Mouse (Mus musculus) myocyte (in vitro differentiated cells): ENCODE measurements around the gene Zfyve26. TPM values are rescaled to one million over a fixed set of nuclear protein-coding genes. Genes with fewer than 3 reads are reported as not detected.

Experiments used
- H3K27me3 ChIP-seq: one replicate; pipeline ENCODE4 v1.6.1; 2011; ENCODE audit not compliant: control insufficient read depth, insufficient read depth, insufficient read length
- H3K36me3 ChIP-seq: one replicate; pipeline ENCODE4 v1.6.1; 2011; ENCODE audit not compliant: control insufficient read depth, insufficient read depth
- H3K4me2 ChIP-seq: one replicate; pipeline ENCODE4 v1.6.1; 2011; ENCODE audit warnings: low read depth, control low read depth
- H3K4me3 ChIP-seq: one replicate; pipeline ENCODE4 v1.5.1; 2011; ENCODE audit warnings: mild to moderate bottlenecking, control low read depth, moderate library complexity
- H3K79me2 ChIP-seq: one replicate; pipeline ENCODE4 v1.6.1; 2011; ENCODE audit not compliant: control insufficient read depth, insufficient read depth
- H3ac ChIP-seq: one replicate; pipeline ENCODE4 v1.6.1; 2011; ENCODE audit not compliant: control insufficient read depth, insufficient read length
- CEBPB ChIP-seq: IDR thresholded peaks from 2 replicates; pipeline ENCODE4 v1.6.1; 2011; ENCODE audit warnings: mild to moderate bottlenecking, moderate library complexity; ENCODE audit not compliant: poor library complexity, insufficient read depth, severe bottlenecking
- E2F4 ChIP-seq: IDR thresholded peaks from one replicate; pipeline ENCODE4 v1.6.1; 2011; ENCODE audit warnings: mild to moderate bottlenecking, control low read depth, moderate library complexity; ENCODE audit not compliant: insufficient read depth
- MAX ChIP-seq: IDR thresholded peaks from one replicate; pipeline ENCODE4 v1.6.1; 2011; ENCODE audit warnings: low read depth, mild to moderate bottlenecking, control low read depth
- MYOD1 ChIP-seq, 3 experiments: IDR thresholded peaks; one replicate each; pipeline ENCODE4 v1.6.1; 2011; ENCODE audit warnings: control low read depth in 2 of 3, low read depth in 2 of 3, mild to moderate bottlenecking in 2 of 3, moderate library complexity in 1 of 3; ENCODE audit not compliant: insufficient read length in 2 of 3, control insufficient read depth in 1 of 3
- MYOG ChIP-seq, 3 experiments: IDR thresholded peaks; one replicate each; pipeline ENCODE4 v1.6.1; 2011; ENCODE audit warnings: control low read depth in 2 of 3, low read depth in 2 of 3, mild to moderate bottlenecking in 2 of 3; ENCODE audit not compliant: insufficient read length in 2 of 3, control insufficient read depth in 1 of 3, insufficient read depth in 1 of 3
- POLR2A ChIP-seq: IDR thresholded peaks from one replicate; pipeline ENCODE4 v1.6.1; 2011; ENCODE audit warnings: low read depth, mild to moderate bottlenecking, control low read depth, moderate library complexity; ENCODE audit not compliant: insufficient read length
- POLR2AphosphoS2 ChIP-seq: IDR thresholded peaks from one replicate; pipeline ENCODE4 v1.6.1; 2011; ENCODE audit warnings: low read depth, control low read depth; ENCODE audit not compliant: insufficient read length
- REST ChIP-seq: IDR thresholded peaks from one replicate; pipeline ENCODE4 v1.6.1; 2011; ENCODE audit warnings: mild to moderate bottlenecking, control low read depth, moderate library complexity; ENCODE audit not compliant: insufficient read depth, insufficient read length
- SRF ChIP-seq: IDR thresholded peaks from one replicate; pipeline ENCODE4 v1.6.1; 2011; ENCODE audit warnings: low read depth; ENCODE audit not compliant: control insufficient read depth, insufficient read length
- TCF12 ChIP-seq: IDR thresholded peaks from one replicate; pipeline ENCODE4 v1.6.1; 2011; ENCODE audit warnings: mild to moderate bottlenecking, control low read depth; ENCODE audit not compliant: poor library complexity, insufficient read depth, severe bottlenecking
- TCF3 ChIP-seq: IDR thresholded peaks from one replicate; pipeline ENCODE4 v1.6.1; 2011; ENCODE audit warnings: low read depth, control low read depth; ENCODE audit not compliant: insufficient read length
- USF1 ChIP-seq: IDR thresholded peaks from one replicate; pipeline ENCODE4 v1.6.1; 2011; ENCODE audit warnings: low read depth, mild to moderate bottlenecking, control low read depth, moderate library complexity
- polyA plus RNA-seq: library from polyadenylated mRNA; unstranded; fragments of >200 nt; fragmentation: generic; extraction: Trizol; gene quantifications from one replicate; pipeline ENCODE4 v1.2.1, GENCODE M21; 2012; ENCODE audit warnings: missing spikeins

Gene Zfyve26
- 9.9 TPM for polyA plus RNA-seq

- Histone ChIP-seq H3K4me3 (peak within 1 kb of the TSS; percentile 46), H3K79me2 (no peaks in the 10 kb centered on the region), H3K4me2 (peak within 1 kb of the TSS; percentile 100), H3K36me3 (peaks cover 10% of the 10 kb centered on the region), H3K27me3 (no peaks in the 10 kb centered on the region), H3ac (no peak within 1 kb of the TSS)
- TF ChIP-seq CEBPB (0 out of 2 replicates have a peak, but pooled peaks have one; percentile 41), SRF (no peak), POLR2A (peak; percentile 62), MYOG (IDR thresholded peaks at IDR 0.05; ENCODE audit: control insufficient read depth in 1 of 3, insufficient read depth in 1 of 3, insufficient read length in 2 of 3, low read depth in 2 of 3) (peak in 1 of 3 experiments; percentile 11), USF1 (peak; percentile 100), MAX (no peak)
Measured at GRCm38 (mm10) chr12:79296126-79296816, at the start of gene Zfyve26. Zfyve26 (minus strand) TSS chr12:79296304.

GRCm38 (mm10) chr12:79341291-79341845 lies 45.3 kb upstream of the Zfyve26 start:
- no peak for TF ChIP-seq E2F4
- no peaks in the 10 kb centered on the region for H3K27me3 ChIP-seq
- no peak overlapping the region for H3K4me3 ChIP-seq
- H3K36me3 ChIP-seq: no peaks in the 10 kb centered on the region
- no peak overlapping the region for H3K4me2 ChIP-seq
- H3K79me2 ChIP-seq: no peaks in the 10 kb centered on the region
- H3ac ChIP-seq: no peak overlapping the region

- no peak overlapping the region for H3K4me2 ChIP-seq
- no peaks in the 10 kb centered on the region for H3K27me3 ChIP-seq
- no peak overlapping the region for H3ac ChIP-seq
- H3K79me2 ChIP-seq: no peaks in the 10 kb centered on the region
- TF ChIP-seq USF1 (no peak), E2F4 (no peak), TCF3 (no peak)
- H3K4me3 ChIP-seq: no peak overlapping the region
- H3K36me3 ChIP-seq: no peaks in the 10 kb centered on the region
Measured at GRCm38 (mm10) chr12:79340513-79340912, 44.4 kb upstream of the Zfyve26 start.

- H3K27me3 ChIP-seq: no peaks in the 10 kb centered on the region
- no peaks in the 10 kb centered on the region for H3K79me2 ChIP-seq
- TF ChIP-seq USF1 (no peak), REST (no peak)
- H3K36me3 ChIP-seq: no peaks in the 10 kb centered on the region
- no peak overlapping the region for H3ac ChIP-seq
- H3K4me2 ChIP-seq: no peak overlapping the region
- no peak overlapping the region for H3K4me3 ChIP-seq
Measured at GRCm38 (mm10) chr12:79338791-79339190, 42.7 kb upstream of the Zfyve26 start.

GRCm38 (mm10) chr12:79331722-79332121 lies 35.6 kb upstream of the Zfyve26 start:
- Histone ChIP-seq H3K4me3 (no peak overlapping the region), H3K27me3 (no peaks in the 10 kb centered on the region), H3K79me2 (no peaks in the 10 kb centered on the region), H3ac (no peak overlapping the region), H3K4me2 (no peak overlapping the region), H3K36me3 (no peaks in the 10 kb centered on the region)
- TF ChIP-seq POLR2A (no peak), E2F4 (no peak), TCF3 (no peak), MYOD1 (IDR thresholded peaks at IDR 0.05; ENCODE audit: control insufficient read depth in 1 of 3, insufficient read length in 2 of 3, low read depth in 2 of 3) (no peak), TCF12 (no peak), MYOG (IDR thresholded peaks at IDR 0.05; ENCODE audit: control insufficient read depth in 1 of 3, insufficient read depth in 1 of 3, insufficient read length in 2 of 3, low read depth in 2 of 3) (no peak), CEBPB (no peak), SRF (no peak), USF1 (no peak)

GRCm38 (mm10) chr12:79330571-79330970 lies 34.5 kb upstream of the Zfyve26 start:
- H3ac ChIP-seq: no peak overlapping the region
- H3K4me2 ChIP-seq: no peak overlapping the region
- H3K36me3 ChIP-seq: no peaks in the 10 kb centered on the region
- TF ChIP-seq CEBPB: no peak
- TF ChIP-seq SRF: no peak
- no peak for TF ChIP-seq MYOD1 (IDR thresholded peaks at IDR 0.05; ENCODE audit: control insufficient read depth in 1 of 3, insufficient read length in 2 of 3, low read depth in 2 of 3)
- no peak for TF ChIP-seq MYOG (IDR thresholded peaks at IDR 0.05; ENCODE audit: control insufficient read depth in 1 of 3, insufficient read depth in 1 of 3, insufficient read length in 2 of 3, low read depth in 2 of 3)
- no peak for TF ChIP-seq E2F4
- no peak for TF ChIP-seq POLR2AphosphoS2
- TF ChIP-seq USF1: no peak
- no peak for TF ChIP-seq REST
- TF ChIP-seq POLR2A: no peak
- no peak for TF ChIP-seq MAX
- no peak for TF ChIP-seq TCF12
- TF ChIP-seq TCF3: no peak
- H3K4me3 ChIP-seq: no peak overlapping the region
- no peaks in the 10 kb centered on the region for H3K79me2 ChIP-seq
- no peaks in the 10 kb centered on the region for H3K27me3 ChIP-seq
